Mouse (Mus musculus) CH12.LX (cell line): ENCODE measurements around the gene Dynll2. TPM values are rescaled to one million over a fixed set of nuclear protein-coding genes. Genes with fewer than 3 reads are reported as not detected.

Experiments used
- DNase-seq: peaks from one replicate; pipeline ENCODE4 v3.0.0-alpha.2; 2013; ENCODE audit errors: extremely low read depth
- H3K27ac ChIP-seq: 2 replicates; pipeline ENCODE4 v1.5.1; 2012; ENCODE audit warnings: low read depth, mild to moderate bottlenecking, control low read depth, moderate library complexity; ENCODE audit not compliant: insufficient read depth
- H3K27me3 ChIP-seq: replicated peaks from 2 replicates; pipeline ENCODE3; 2012; ENCODE audit warnings: inconsistent platforms
- H3K36me3 ChIP-seq, 2 experiments: replicated peaks in 1 of 2; 2 replicates each; pipeline versions ENCODE3 to v1.6.1; 2012; ENCODE audit warnings: inconsistent platforms in 1 of 2, low read length in 1 of 2, mild to moderate bottlenecking in 1 of 2, mixed read lengths in 1 of 2, moderate library complexity in 1 of 2; ENCODE audit not compliant: control insufficient read depth in 1 of 2, insufficient read depth in 1 of 2
- H3K4me1 ChIP-seq, 2 experiments: 2 replicates each; pipeline ENCODE4 v1.6.1; 2012; ENCODE audit warnings: inconsistent platforms in 1 of 2, moderate library complexity in 1 of 2; ENCODE audit not compliant: insufficient read depth in 2 of 2, control insufficient read depth in 1 of 2
- H3K4me2 ChIP-seq: 2 replicates; pipeline ENCODE4 v1.6.1; 2012; ENCODE audit warnings: low read depth, mild to moderate bottlenecking, control low read depth; ENCODE audit not compliant: poor library complexity, insufficient read depth, severe bottlenecking
- H3K4me3 ChIP-seq, 3 experiments: fragments of 150-350 bp in 1 of 3; sonication (generic) in 1 of 3; replicated peaks in 1 of 3; 2 replicates each; pipeline versions ENCODE3 to v1.5.1; 2011 to 2012; ENCODE audit warnings: low read depth in 2 of 3, low read length in 2 of 3, mild to moderate bottlenecking in 2 of 3, moderate library complexity in 2 of 3, control low read depth in 1 of 3, improper control_type of control experiment in 1 of 3, inconsistent platforms in 1 of 3, mixed read lengths in 1 of 3; ENCODE audit not compliant: poor library complexity in 1 of 3
- H3K79me2 ChIP-seq: replicated peaks from 2 replicates; pipeline ENCODE4 v1.6.1; 2012; ENCODE audit warnings: mild to moderate bottlenecking, moderate library complexity; ENCODE audit not compliant: control insufficient read depth, poor library complexity, insufficient read depth, severe bottlenecking; ENCODE audit errors: extremely low read depth
- H3K9ac ChIP-seq: 2 replicates; pipeline ENCODE4 v1.6.1; 2012; ENCODE audit warnings: low read depth, mild to moderate bottlenecking, control low read depth, moderate library complexity; ENCODE audit not compliant: insufficient read depth
- H3K9me3 ChIP-seq: replicated peaks from 2 replicates; pipeline ENCODE3; 2012; ENCODE audit warnings: low read length, inconsistent platforms, mixed read lengths
- BHLHE40 ChIP-seq: IDR thresholded peaks from 2 replicates; pipeline ENCODE4 v1.6.1; 2011; ENCODE audit warnings: mild to moderate bottlenecking, low read depth, low read length, improper control_type of control experiment
- CHD1 ChIP-seq: IDR thresholded peaks from 2 replicates; pipeline ENCODE4 v1.6.1; 2012; ENCODE audit warnings: low read depth, low read length, improper control_type of control experiment, inconsistent platforms
- CTCF ChIP-seq, 2 experiments: IDR thresholded peaks in 1 of 2; conservative IDR thresholded peaks in 1 of 2; 2 replicates each; pipeline ENCODE4 v1.5.1; 2011 to 2012; ENCODE audit warnings: low read depth in 2 of 2, low read length in 2 of 2, improper control_type of control experiment in 1 of 2, inconsistent platforms in 1 of 2, mild to moderate bottlenecking in 1 of 2, moderate library complexity in 1 of 2
- E2F4 ChIP-seq: IDR thresholded peaks from 2 replicates; pipeline ENCODE4 v1.6.1; 2011; ENCODE audit warnings: low read depth, low read length, improper control_type of control experiment; ENCODE audit not compliant: insufficient replicate concordance
- ELF1 ChIP-seq: IDR thresholded peaks from 2 replicates; pipeline ENCODE4 v1.6.1; 2014; ENCODE audit warnings: low read depth, mild to moderate bottlenecking, inconsistent platforms, low read length, improper control_type of control experiment
- EP300 ChIP-seq: IDR thresholded peaks from 2 replicates; pipeline ENCODE4 v1.6.1; 2011; ENCODE audit warnings: low read length, improper control_type of control experiment
- ETS1 ChIP-seq: conservative IDR thresholded peaks from 2 replicates; pipeline ENCODE4 v1.6.1; 2012; ENCODE audit warnings: low read depth, mild to moderate bottlenecking, inconsistent platforms, low read length, improper control_type of control experiment, moderate library complexity
- GABPA ChIP-seq: IDR thresholded peaks from 2 replicates; pipeline ENCODE4 v1.6.1; 2012; ENCODE audit warnings: low read depth, low read length, improper control_type of control experiment, inconsistent platforms; ENCODE audit not compliant: insufficient replicate concordance
- IRF4 ChIP-seq: IDR thresholded peaks from 2 replicates; pipeline ENCODE4 v1.6.1; 2014; ENCODE audit warnings: low read depth, mild to moderate bottlenecking, inconsistent platforms, low read length, improper control_type of control experiment
- JUND ChIP-seq: conservative IDR thresholded peaks from 2 replicates; pipeline ENCODE4 v1.6.1; 2011; ENCODE audit warnings: low read depth, low read length, improper control_type of control experiment
- KAT2A ChIP-seq: IDR thresholded peaks from 2 replicates; pipeline ENCODE4 v1.6.1; 2012; ENCODE audit warnings: low read length, improper control_type of control experiment, inconsistent platforms; ENCODE audit not compliant: insufficient replicate concordance
- MAFK ChIP-seq: IDR thresholded peaks from 2 replicates; pipeline ENCODE4 v1.6.1; 2011; ENCODE audit warnings: low read length, improper control_type of control experiment; ENCODE audit not compliant: insufficient replicate concordance
- MAX ChIP-seq: IDR thresholded peaks from 2 replicates; pipeline ENCODE4 v1.6.1; 2011; ENCODE audit warnings: low read length, improper control_type of control experiment
- MXI1 ChIP-seq: IDR thresholded peaks from 2 replicates; pipeline ENCODE4 v1.6.1; 2011; ENCODE audit warnings: mild to moderate bottlenecking, low read depth, low read length, improper control_type of control experiment
- MYC ChIP-seq: IDR thresholded peaks from 2 replicates; pipeline ENCODE4 v1.6.1; 2011; ENCODE audit warnings: low read depth, mild to moderate bottlenecking, improper control_type of control experiment, low read length
- POLR2A ChIP-seq: IDR thresholded peaks from 2 replicates; pipeline ENCODE4 v1.6.1; 2011; ENCODE audit warnings: low read depth, mild to moderate bottlenecking, improper control_type of control experiment, low read length
- POLR2AphosphoS2 ChIP-seq: IDR thresholded peaks from 2 replicates; pipeline ENCODE4 v1.6.1; 2011; ENCODE audit warnings: low read depth, low read length, improper control_type of control experiment
- RCOR1 ChIP-seq: conservative IDR thresholded peaks from 2 replicates; pipeline ENCODE4 v1.6.1; 2012; ENCODE audit warnings: low read depth, mild to moderate bottlenecking, inconsistent platforms, low read length, improper control_type of control experiment
- SIN3A ChIP-seq: IDR thresholded peaks from 2 replicates; pipeline ENCODE4 v1.6.1; 2012; ENCODE audit warnings: low read length, improper control_type of control experiment, inconsistent platforms
- SMC3 ChIP-seq: IDR thresholded peaks from 2 replicates; pipeline ENCODE4 v1.6.1; 2011; ENCODE audit warnings: low read depth, low read length, improper control_type of control experiment
- TBP ChIP-seq: conservative IDR thresholded peaks from 2 replicates; pipeline ENCODE4 v1.6.1; 2011; ENCODE audit warnings: low read depth, low read length, improper control_type of control experiment
- TCF12 ChIP-seq: IDR thresholded peaks from 2 replicates; pipeline ENCODE4 v1.6.1; 2014; ENCODE audit warnings: low read depth, mild to moderate bottlenecking, inconsistent platforms, low read length, improper control_type of control experiment
- USF1 ChIP-seq: IDR thresholded peaks from 2 replicates; pipeline ENCODE4 v1.6.1; 2014; ENCODE audit warnings: low read depth, mild to moderate bottlenecking, inconsistent platforms, low read length, improper control_type of control experiment
- USF2 ChIP-seq: conservative IDR thresholded peaks from 2 replicates; pipeline ENCODE4 v1.6.1; 2011; ENCODE audit warnings: low read depth, low read length, improper control_type of control experiment
- ZC3H11A ChIP-seq: IDR thresholded peaks from 2 replicates; pipeline ENCODE4 v1.6.1; 2012; ENCODE audit warnings: low read depth, mild to moderate bottlenecking, inconsistent platforms, low read length, improper control_type of control experiment
- ZKSCAN1 ChIP-seq: IDR thresholded peaks from 2 replicates; pipeline ENCODE4 v1.6.1; 2012; ENCODE audit warnings: low read depth, inconsistent platforms, low read length, improper control_type of control experiment, borderline replicate concordance
- dilution Hi-C: fragments of 300-500 bp; cut with MboI; formaldehyde crosslinking; loops from 2 replicates; pipeline ENCODE4 v1.14.3; 2020; ENCODE audit warnings: low sequenced_read_pairs; ENCODE audit not compliant: extremely low pct_unique_long_range_greater_than_20kb, extremely low pct_ligation_motif_present
- in situ Hi-C: fragments of 300-500 bp; cut with MboI; formaldehyde crosslinking; loops from 3 replicates; pipeline ENCODE4 v1.14.3; 2019; ENCODE audit warnings: low sequenced_read_pairs, low pct_ligation_motif_present, low pct_unique_long_range_greater_than_20kb, mixed read lengths
- polyA plus RNA-seq: library from polyadenylated mRNA; unstranded; fragments of >175 nt; gene quantifications from 2 replicates; pipeline ENCODE4 v1.2.1, GENCODE M21; 2012; ENCODE audit warnings: low read depth; ENCODE audit not compliant: insufficient read length
- total RNA-seq, 2 experiments: library from RNA; depleted of rRNA; stranded (reverse); fragments of 300-350 nt in 1 of 2; fragments of >200 nt in 1 of 2; gene quantifications; 2 replicates each; pipeline ENCODE4 v1.2.3; 2012 to 2014

Gene Dynll2
- total and polyA plus RNA-seq, 3 experiments = 14.0 to 147 (median 35.8) TPM

GRCm38 (mm10) chr11:87966214-87966613 is 21.1 kb downstream of the Dynll2 start:
- Histone ChIP-seq H3K9ac (no peak overlapping the region), H3K9me3 (no peaks in the 10 kb centered on the region), H3K79me2 (no peaks in the 10 kb centered on the region), H3K27ac (no peak overlapping the region), H3K4me1 (peaks cover 9 to 28% of the 10 kb centered on the region in 2 experiments; a peak in 3 of 4 replicates), H3K4me3 (no peak overlapping the region), H3K4me2 (no peak overlapping the region), H3K36me3 (no peaks in the 10 kb centered on the region), H3K27me3 (peaks cover 48% of the 10 kb centered on the region)
- dilution Hi-C loops = no loop called here
- in situ Hi-C loops = loop anchor here (5.0 kb wide), 3 partner anchors 91 to 861 kb away; partner anchors contain the start of gene Mrps23
- TF ChIP-seq BHLHE40 = peak; percentile 82
- peak; percentile 84 for TF ChIP-seq ETS1
- no peak for TF ChIP-seq KAT2A
- TF ChIP-seq CHD1 = peak; percentile 74; the same call in 1 of the 2 replicates
- peak; percentile 39; the same call in 1 of the 2 replicates for TF ChIP-seq IRF4
- TF ChIP-seq ZC3H11A = no peak
- TF ChIP-seq TCF12 = peak; percentile 61; the same call in 1 of the 2 replicates
- TF ChIP-seq MAX = peak; percentile 89
- TF ChIP-seq USF2 = peak; percentile 58
- TF ChIP-seq MYC = peak; percentile 57; the same call in 1 of the 2 replicates
- no peak for TF ChIP-seq POLR2AphosphoS2
- peak; percentile 83 for TF ChIP-seq USF1
- no peak for TF ChIP-seq TBP
- TF ChIP-seq MXI1 = peak; percentile 86; the same call in 1 of the 2 replicates
- no peak for TF ChIP-seq GABPA
- no peak for DNase-seq

- no peak overlapping the region for H3K27ac ChIP-seq
Measured at GRCm38 (mm10) chr11:87965293-87965692, 22.0 kb downstream of the Dynll2 start.

More at GRCm38 (mm10) chr11:87965293-87965692, 22.0 kb downstream of the Dynll2 start:
- Histone ChIP-seq H3K4me3 (no peak overlapping the region), H3K4me1 (peaks cover 9 to 28% of the 10 kb centered on the region in 2 experiments; a peak in 3 of 4 replicates), H3K4me2 (no peak overlapping the region), H3K9ac (no peak overlapping the region), H3K79me2 (no peaks in the 10 kb centered on the region), H3K36me3 (no peaks in the 10 kb centered on the region), H3K27me3 (peaks cover 43% of the 10 kb centered on the region), H3K9me3 (peaks cover 4% of the 10 kb centered on the region)
- DNase-seq = no peak
- TF ChIP-seq MAX (no peak), SMC3 (no peak), POLR2A (no peak), BHLHE40 (no peak), CHD1 (no peak), RCOR1 (no peak), USF1 (no peak), SIN3A (no peak), ZC3H11A (no peak), JUND (no peak), ZKSCAN1 (no peak), GABPA (no peak), E2F4 (no peak), ELF1 (no peak), USF2 (no peak), MAFK (no peak), CTCF (conservative IDR thresholded peaks at IDR 0.05 in 1 of 2, IDR thresholded peaks at IDR 0.05 in 1 of 2; ENCODE audit: low read depth in 2 of 2, low read length in 2 of 2) (no peak), EP300 (no peak)
- dilution Hi-C loops = no loop called here
- in situ Hi-C loops = loop anchor here (5.0 kb wide), 3 partner anchors 92 to 862 kb away; partner anchors contain the start of gene Mrps23
